Mouse (Mus musculus): ENCODE results near the gene Frat1.

DNA sequence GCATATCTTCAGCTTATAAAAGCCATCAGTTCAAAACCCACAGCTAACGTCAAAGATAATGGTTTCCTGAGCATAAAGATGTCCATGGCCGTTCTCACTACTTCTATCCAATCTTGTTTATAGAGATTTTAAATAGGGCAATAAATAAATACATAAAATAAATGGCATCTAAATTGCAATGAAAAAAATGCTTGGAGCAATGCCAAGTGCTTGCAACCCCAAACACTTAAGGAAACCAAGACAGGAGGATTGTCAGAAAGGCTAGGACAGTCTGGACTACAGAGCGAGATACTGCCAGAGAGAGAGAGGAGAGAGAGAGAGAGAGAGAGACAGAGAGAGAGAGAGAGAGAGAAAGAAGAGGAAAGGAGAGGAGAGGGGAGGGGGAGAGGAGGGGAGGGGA is 3.2 kb upstream of the Frat1 start:
- TF ChIP-seq GATA1 (IDR thresholded peaks at IDR 0.05; ENCODE audit: borderline replicate concordance, low read length) = no peak
- TF ChIP-seq FLI1 (IDR thresholded peaks at IDR 0.05; ENCODE audit: low read length) = no peak
